Mouse (Mus musculus) common myeloid progenitor, adult 5-6 weeks (primary cell): ENCODE results near the gene Triobp. TPM values are rescaled to one million over a fixed set of nuclear protein-coding genes. Genes with fewer than 3 reads are reported as not detected.
A peak's percentile ranks its signal among the peaks of the same experiment; 100 is the strongest.

ENCODE experiments used
- ATAC-seq: replicated peaks from 2 replicates; pipeline ENCODE4 v1.8.0; 2016; ENCODE audit warnings: low read depth, mild to moderate bottlenecking, moderate TSS enrichment, inconsistent platforms; ENCODE audit not compliant: poor library complexity, severe bottlenecking
- total RNA-seq: library from RNA; stranded (forward); fragments of 200-1000, 187-1606 nt; gene quantifications from 2 replicates; pipeline ENCODE4 v1.2.3, GENCODE M21; 2017

Triobp gene
- total RNA-seq, 1 experiment from 2014 or later = 25.0 TPM

DNA sequence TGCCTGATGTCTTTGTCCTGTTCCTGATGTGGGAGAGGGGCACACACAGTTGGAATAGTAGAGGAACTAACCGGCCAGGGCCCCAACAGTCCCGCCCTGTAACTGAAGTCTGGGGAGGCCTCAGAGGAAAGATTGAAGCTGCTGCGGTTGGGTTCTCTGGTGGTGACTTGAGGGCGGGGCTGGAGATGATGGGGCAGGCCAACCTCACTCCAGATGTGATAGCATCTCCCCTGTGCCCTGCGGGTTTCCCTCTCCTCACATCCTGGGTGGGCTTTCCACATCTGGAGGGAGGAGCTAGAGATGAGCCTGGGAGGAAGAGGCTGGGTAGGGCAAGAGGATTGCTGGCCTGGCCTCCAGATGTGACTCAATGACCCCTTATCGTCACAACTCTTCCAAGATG is 23.9 kb upstream of the Triobp start:
- ATAC-seq = peak; percentile 70

DNA sequence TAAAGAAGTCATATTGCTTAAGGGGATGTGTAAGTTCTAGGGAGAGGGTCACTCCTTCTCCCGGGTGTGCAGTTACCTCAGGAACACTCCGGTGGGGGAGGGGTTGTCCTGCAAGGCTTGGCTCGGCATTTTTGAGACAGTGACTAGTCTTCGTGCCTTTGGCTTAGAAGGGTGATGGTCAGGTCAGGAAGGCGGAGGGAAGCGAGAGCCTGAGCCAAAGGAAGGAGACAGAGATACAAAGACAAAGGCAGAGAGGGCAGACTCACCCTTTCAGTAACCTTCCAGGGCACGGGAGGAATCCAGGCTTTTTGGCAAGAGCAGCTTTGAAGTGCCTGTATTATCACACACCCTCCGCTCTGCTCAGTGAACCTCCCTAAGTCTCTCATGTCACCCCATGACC is 22.4 kb upstream of the Triobp start:
- ATAC-seq = no peak

DNA sequence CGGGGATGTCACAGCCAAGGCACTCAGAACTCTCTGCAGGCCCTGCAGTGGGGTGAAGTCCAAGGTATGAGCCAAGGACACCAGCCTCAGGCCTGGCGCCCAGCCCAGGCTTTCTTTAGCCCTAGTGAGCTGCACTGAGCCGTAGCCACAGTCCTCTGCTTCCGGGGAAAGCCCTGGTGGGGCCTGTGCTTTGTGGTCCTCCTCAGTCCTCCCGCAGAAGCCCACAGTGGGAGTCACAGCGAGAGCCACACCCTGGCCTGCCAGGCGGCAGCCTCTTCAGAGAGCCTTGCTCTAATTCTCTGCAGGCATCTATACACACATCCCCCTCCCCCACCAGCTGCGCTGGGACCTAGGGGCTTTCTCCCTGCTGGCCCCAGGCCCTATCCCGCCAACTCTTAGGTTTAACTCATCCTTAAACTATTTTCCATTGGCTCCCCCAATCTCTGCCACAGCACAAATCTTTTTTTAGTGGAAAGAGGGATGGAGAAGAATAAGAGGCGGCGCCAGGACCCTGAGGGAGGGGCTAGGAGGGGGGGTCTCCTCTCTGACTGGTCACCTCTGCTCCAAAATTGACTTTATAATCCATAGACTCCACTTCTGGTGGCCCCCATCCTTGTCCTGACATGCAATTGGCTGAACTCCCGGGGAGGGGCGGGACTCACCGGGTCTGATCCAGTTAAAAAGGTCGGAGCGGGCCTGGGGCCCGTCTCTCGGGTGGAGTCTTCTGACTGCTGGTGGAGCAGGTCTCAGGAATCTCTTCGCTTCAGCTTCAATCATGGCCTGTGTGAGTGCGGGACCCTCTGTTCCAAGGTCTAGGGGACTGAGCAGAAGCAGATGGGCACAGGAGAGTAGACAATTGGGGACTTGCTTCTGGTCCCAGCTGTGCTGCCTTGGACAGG is 21.3 kb upstream of the Triobp start, which contains the start of gene Lgals1:
TSS of gene Lgals1 (plus strand) at position 705 of the 899 bp plus-strand sequence.
- peak; percentile 26; the same call in 1 of the 2 replicates for ATAC-seq

DNA sequence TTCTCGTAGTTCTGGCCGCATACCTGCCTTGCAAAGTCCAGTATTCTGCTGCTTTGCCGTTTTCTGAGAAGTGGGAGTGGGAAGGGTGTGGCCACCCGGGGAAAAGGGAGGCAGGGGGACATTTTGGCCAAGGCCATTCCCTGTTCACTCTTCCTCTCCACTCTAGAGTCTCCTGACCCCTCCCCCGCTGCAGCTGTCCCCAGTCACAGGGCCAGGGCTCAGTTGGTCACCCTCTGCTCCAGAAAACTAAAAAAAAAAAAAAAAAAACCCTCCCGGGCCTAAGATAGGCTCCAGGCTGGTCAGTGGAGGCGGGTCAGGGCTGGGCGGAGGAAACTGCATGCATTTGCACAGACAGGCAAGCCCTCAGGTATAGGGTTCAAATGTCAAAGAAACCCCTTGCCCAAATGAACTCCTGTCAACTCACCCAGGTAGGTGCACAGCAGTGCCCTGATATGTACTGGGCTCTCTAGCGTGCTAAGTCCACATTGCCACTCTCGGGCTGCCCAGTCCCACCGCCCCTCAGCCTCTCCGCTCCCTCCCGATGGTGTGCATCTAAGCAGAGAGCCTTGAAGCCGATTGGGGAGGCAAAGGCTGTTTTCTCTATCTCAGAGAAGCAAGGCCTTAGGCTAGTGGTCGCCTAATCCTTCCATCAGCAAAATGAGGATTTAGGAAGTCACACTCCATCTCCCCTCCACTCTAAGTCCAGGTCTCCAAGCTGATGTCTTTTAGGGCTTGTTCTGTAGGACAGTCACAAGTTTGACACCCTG is 20.3 kb upstream of the Triobp start:
- ATAC-seq = no peak

DNA sequence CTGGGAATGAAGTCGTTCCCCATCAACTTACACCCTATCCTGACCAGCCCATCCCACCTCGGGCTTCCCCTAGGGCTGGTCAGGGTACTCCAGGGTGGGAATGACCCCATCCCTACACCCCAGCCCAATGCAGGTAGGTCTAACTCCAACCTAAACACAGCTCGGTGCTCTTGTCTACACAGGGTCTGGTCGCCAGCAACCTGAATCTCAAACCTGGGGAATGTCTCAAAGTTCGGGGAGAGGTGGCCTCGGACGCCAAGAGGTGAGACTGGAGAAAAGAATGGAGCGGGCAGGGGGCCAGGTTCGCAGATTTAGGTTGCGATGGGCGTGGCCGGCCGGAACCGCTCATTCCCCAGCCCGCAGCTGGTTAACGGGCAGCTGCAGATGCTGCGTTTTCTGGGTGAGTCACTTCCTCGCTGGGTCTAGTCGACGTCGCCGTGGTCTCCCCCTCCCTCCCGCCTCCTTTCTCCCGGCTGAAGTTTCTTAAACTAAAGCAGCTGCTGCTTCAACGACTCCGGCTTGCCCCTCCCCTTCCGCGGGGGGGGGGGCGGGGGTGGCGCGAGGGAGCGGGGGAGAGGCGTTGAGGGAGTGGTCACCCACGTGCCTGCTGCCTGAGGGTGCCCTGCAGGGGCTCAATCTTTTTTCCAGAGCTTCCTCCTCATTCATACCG is 19.6 kb upstream of the Triobp start:
- ATAC-seq = peak; percentile 61

DNA sequence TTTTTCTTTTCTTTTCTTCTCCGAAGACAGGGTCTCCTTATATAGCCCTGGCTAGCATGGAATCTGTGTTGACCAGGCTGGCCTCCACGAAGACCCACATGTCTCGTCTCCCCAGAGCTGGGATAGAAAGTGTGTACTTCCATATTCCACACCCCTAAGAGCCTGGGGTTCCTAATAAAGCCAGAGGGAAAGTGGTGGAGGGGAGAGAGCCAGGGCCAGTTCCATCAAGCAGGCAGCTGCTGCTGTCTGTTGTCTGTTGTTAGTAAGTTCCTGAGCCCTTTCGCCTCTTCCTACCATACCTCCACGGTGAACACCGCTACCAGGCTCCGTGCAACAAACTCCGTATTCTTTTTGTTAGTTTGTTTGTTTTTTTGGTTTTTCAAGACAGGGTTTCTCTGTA is 19.0 kb upstream of the Triobp start:
- ATAC-seq = no peak

DNA sequence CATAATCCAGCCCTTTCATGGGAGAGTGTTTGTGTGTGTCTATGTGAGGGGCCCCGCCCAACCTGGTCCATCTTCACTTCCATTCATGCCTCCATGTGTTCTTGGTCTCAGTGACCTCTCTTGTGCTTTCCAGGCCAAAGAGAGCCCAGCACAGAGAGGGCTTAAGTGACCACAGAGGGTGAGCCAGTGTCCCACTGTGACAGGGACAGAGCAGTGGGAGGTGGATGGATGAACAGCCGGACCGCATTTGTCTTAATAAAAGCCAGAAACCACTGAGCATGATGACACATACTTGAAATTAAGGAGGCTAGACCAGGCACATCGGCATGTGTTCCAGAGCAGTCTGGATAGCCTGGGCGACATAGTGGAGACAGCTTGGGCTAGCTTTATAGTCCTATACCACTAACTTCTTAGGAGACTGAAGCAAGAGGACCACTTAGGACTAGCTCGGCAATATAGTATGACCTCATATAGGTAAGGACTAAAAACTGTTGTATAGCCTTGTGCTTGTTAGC is 17.3 kb upstream of the Triobp start:
- no peak for ATAC-seq

DNA sequence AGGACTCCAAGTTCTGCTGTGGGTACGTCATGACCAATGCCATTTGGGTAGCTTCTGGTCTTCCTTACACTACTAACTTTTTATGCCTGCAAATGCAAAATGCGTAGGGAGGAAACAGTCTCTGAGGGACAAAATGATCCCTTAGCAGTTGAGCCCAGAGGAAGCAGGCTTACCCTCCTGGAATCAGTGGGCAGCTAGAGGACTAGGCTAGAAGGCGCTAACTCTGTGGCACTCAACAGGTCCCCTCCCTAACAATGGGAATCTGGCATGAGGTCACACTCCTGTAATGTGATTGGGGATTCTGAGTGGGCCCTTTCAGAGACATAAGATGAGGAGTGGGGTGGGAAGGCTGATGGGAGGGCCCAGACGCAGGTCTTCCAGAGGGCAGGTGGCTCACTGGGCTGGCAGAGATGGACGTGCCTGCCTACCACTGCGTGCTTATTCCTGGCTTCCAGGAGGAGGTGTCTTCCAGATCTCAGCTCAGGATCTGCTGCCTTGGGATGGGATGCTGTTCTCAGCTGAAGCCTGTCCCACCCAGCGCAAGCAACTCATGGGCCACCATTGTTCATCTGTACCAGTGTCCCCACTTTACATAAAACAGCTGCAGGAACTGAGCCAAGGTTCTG is 16.6 kb upstream of the Triobp start:
- ATAC-seq = no peak

DNA sequence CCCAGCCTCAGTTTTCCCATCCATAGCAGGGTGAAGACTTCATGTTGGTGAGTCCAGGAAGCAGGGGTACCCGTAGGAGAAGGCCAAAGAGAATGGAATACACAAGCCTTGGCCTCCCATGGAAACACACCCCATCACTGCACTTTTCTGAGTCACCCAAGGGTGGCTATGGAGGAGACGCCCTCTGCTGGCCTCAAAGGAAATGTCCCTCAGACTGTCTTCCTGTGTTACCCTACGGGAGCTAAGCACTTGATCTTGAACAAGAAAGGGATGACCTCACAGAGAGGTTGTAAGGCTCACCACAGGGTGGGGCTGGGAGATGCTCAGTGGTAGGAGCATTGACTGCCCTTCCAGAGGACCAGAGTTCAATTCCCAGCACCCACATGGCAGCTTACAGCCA is 15.9 kb upstream of the Triobp start:
- ATAC-seq = peak; percentile 59

DNA sequence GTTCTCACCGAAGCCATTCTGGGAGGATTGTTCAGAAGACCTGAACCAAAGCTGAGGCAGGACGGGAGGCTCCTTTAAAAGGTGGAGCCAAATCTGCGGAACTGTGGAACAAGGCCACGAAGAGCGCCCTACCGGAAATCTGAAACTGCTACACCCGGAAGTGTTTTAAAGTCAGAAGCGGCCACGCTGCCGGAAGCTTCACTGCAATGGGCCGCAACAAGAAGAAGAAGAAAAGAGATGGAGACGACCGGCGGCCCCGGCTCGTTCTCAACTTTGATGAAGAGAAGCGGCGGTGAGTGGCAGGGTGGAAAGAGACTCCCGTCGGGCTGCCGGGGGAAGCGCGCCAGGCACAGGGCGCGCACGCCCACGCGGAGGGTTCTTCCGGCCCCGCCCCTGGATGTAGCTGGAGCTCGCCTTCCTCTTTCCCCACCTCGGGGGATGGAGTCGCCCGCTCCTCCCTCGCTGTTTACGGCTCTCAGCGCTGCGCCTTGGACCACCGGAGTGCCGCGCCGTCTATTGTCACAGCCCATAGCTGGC is 12.7 kb upstream of the Triobp start, which contains the start of gene Nol12:
TSS of gene Nol12 (plus strand) at position 150 of the 537 bp plus-strand sequence.
- ATAC-seq = peak; percentile 82

DNA sequence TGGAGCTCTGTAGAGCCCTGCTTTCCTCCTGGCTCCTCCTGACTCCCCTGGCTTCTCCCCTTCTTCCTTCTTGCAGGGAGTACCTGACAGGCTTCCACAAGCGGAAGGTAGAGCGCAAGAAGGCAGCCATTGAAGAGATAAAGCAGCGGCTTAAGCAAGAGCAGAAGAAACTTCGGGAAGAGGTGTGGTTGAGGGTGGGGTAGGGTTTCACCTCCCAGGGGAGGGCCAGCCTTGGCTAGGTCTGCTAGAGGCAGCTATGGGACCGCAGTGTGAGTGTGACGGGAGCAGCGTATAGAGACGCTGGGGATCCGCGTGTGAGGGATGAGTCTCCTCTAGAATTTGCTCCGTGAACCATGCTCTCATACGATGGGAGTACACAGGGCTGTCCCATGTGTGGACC is 11.1 kb upstream of the Triobp start:
- no peak for ATAC-seq

DNA sequence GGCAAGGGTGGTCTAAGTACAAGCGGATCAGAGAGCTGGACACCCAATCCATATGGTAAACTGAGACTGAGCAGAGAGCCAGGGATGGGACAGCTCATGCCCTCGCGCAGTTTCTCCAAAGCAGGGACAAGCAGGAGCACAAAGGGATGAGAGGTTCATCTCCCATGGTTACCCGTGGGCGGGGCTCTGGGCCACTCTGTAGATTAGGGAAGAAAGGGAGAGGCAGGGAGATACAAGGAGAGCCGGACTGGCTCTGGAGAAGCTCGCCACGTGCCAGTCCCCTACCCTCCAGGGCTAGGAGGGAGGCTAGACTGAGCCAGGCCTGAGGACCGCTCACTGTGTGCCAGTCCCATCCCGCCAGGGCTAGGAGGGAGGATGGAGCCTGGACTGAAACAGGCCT is 10.2 kb upstream of the Triobp start:
- ATAC-seq = no peak

DNA sequence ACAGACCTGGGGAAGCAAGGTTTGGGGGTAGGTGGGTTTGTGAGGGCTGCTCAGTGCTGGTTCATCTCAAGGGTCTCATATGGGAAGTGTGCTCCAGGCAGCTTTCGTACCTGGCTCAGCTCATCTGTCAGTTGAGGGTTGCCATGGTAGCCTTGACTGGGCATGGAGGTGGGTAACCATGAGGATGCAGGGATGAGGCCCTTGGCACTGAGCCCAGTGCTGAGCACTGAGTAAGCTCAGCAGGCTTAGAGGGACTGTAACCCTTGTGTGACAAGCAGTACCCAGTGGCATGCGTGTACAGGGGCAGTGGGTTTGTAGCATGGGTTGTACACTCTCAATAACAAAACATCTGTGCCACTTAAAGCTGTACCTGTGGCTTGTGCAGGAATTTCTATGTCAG is 9.6 kb upstream of the Triobp start:
- ATAC-seq = no peak

DNA sequence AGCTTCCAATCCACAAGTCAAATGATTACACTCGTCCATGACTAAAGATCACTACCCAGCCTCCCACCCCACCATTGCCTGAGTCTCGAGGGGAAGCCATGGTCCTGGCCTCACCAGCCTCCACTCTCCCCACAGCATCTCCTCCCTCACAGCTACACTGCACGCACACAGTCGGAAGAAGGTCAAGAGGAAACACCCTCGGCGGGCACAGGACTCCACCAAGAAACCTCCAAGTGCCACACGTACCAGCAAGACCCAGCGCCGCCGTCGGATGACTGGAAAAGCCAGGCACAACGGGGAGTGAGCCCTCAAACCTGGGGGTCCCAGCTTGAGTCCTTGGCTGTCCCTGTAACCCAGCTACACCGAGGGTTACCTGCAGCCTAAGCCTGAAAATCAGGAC is 7.2 kb upstream of the Triobp start:
- ATAC-seq = no peak

DNA sequence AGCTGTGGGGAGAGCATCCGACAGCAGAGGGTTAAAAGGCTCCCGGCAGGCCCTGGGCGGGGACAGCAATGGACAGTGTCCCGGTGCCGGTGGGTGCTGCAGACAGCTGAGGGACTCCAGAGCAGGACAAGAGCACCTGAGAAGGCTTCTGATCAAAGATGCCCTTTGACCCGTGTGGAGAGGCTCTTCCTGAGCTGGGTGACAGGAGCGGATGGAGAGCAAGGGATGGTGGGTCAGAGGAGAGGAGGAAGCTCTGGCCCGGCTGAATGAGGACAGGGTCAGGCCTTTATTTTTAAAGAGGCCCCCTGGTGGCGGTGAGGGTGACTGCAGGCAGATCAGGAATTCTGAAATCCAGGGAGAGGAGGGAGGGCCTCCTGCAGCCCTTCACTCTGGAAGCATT is 4.9 kb upstream of the Triobp start:
- ATAC-seq = peak; percentile 64

DNA sequence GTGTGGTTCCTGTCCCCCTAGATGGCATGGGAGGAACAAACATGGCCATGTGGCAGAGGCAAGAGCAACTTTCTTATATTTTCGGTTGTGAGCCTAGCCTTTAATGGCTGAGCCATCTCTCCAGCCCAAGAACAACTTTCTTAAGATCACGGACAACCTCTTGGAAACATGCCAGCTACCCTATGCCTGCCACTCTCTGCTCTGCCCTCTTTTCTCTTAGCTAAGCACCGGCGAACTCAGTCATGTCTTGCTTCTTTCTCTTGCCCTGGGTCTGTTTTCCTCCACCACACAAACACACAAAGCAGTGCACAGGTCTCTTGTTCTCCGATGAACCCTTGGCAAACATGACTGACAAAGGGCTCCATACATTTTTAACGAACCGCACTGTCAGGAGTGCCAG is 1.3 kb upstream of the Triobp start:
- no peak for ATAC-seq

DNA sequence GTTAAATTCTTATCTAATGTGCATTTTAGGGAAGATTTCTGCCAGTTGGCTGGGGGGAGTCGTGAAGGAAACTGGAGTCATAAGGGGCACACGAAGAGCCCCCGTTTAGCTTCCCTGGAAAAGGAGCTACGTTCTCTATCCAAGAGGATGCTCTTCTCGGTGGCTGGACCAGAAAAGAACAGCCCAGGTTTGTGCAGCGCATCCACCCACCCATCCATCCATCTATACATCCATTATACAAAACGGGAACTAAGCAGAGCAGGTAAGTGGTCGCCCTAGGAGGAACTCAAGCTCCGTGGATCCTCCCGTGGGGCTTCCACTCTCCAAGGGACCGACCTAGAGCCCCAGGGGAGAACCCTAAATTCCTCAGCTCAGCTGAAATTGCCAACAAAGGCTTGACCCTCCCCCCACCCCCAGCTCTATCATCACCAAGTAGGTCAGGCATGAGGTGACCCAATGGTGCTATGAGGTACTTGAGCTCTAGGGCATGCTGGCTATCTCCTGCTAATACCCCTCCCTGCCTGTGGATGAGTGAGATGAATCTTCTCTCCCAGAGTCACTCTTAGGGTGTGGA is 715 bp downstream of the Triobp start:
- no peak for ATAC-seq

DNA sequence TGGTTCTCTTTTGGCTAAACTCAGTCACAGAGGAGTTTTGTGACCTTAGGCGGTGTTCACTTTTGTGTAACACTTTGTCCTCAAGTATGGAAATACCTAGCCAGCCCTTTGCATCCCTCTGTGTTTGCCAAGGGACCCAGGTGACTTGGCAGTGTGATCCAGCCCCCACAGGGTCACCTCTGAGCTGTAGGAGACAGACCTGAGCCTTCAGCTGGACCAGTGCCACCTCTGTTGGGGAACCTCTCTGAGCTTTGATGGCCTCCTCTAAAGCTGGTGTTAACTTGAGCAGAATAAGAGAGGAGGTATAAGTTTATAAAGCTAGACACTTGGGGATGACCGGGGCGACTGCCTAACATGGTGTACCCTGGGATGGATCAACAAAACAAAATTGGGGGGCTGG is 1.4 kb downstream of the Triobp start:
- no peak for ATAC-seq

DNA sequence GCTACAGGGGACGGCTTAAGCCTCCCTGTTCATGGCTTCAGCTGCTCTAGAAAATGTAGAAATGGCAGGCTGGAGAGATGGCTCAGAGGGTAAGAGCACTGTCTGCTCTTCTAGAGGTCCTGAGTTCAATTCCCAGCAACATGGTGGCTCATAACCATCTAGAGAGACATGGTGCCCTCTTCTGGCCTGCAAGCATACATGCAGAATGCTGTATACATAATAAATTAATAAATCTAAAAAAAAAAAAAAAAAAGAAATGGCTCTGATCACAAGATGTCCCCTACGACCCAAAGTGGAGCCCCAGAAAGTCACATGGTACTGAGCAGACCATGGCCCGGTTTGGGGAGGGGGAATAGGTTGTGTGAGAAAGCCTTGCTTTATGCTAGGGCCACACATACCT is 8.1 kb downstream of the Triobp start:
- no peak for ATAC-seq
